Mouse (Mus musculus): ENCODE data around the gene Bicdl1. TPM values are rescaled to one million over a fixed set of nuclear protein-coding genes. Genes with fewer than 3 reads are reported as not detected.

Bicdl1 gene
- polyA plus RNA-seq, 1 experiment from 2014 or later = 8.0 TPM

GRCm38 (mm10) chr5:115722188-115722959 is 9.0 kb downstream of the Bicdl1 start:
- no peaks in the 10 kb centered on the region for H3K27me3 ChIP-seq (replicated peaks; ENCODE audit: control insufficient read depth, insufficient read depth, low read length)
- H3K4me1 ChIP-seq (replicated peaks; ENCODE audit: control insufficient read depth, insufficient read depth, low read length) = no peaks in the 10 kb centered on the region
- 81% methylated on average over 21 of the region's 21 CpGs for WGBS
- no peaks in the 10 kb centered on the region for H3K9me3 ChIP-seq (ENCODE audit: control insufficient read depth)
- no peak overlapping the region for H3K4me3 ChIP-seq (ENCODE audit: low read depth, low read length)
- ATAC-seq = no peak
- TF ChIP-seq CTCF (IDR thresholded peaks at IDR 0.05; ENCODE audit: low read depth) = no peak
- H3K4me2 ChIP-seq (replicated peaks; ENCODE audit: low read depth) = no peak overlapping the region
- H3K36me3 ChIP-seq (ENCODE audit: control insufficient read depth, insufficient read depth) = no peaks in the 10 kb centered on the region
- no peak overlapping the region for H3K9ac ChIP-seq (ENCODE audit: low read depth, low read length)
- no peak overlapping the region for H3K27ac ChIP-seq (ENCODE audit: low read depth, low read length)

- Histone ChIP-seq H3K4me1 (replicated peaks; ENCODE audit: control insufficient read depth, insufficient read depth, low read length) (no peaks in the 10 kb centered on the region), H3K9me3 (ENCODE audit: control insufficient read depth) (no peaks in the 10 kb centered on the region), H3K4me3 (ENCODE audit: low read depth, low read length) (no peak overlapping the region), H3K27me3 (replicated peaks; ENCODE audit: control insufficient read depth, insufficient read depth, low read length) (no peaks in the 10 kb centered on the region), H3K27ac (ENCODE audit: low read depth, low read length) (no peak overlapping the region), H3K9ac (ENCODE audit: low read depth, low read length) (no peak overlapping the region), H3K4me2 (replicated peaks; ENCODE audit: low read depth) (no peak overlapping the region), H3K36me3 (ENCODE audit: control insufficient read depth, insufficient read depth) (no peaks in the 10 kb centered on the region)
- TF ChIP-seq CTCF (IDR thresholded peaks at IDR 0.05; ENCODE audit: low read depth) = no peak
- WGBS = 61% methylated on average over 3 of the region's 3 CpGs
- ATAC-seq = no peak
Measured at GRCm38 (mm10) chr5:115720761-115721160, 10.7 kb downstream of the Bicdl1 start.

- no peak overlapping the region for H3K4me2 ChIP-seq (replicated peaks; ENCODE audit: low read depth)
- WGBS = 95% methylated on average over 3 of the region's 3 CpGs
- TF ChIP-seq CTCF (IDR thresholded peaks at IDR 0.05; ENCODE audit: low read depth) = no peak
Measured at GRCm38 (mm10) chr5:115717693-115718092, 13.7 kb downstream of the Bicdl1 start.

GRCm38 (mm10) chr5:115717106-115717505 is 14.3 kb downstream of the Bicdl1 start:
- Histone ChIP-seq H3K9ac (ENCODE audit: low read depth, low read length) (no peak overlapping the region), H3K4me2 (replicated peaks; ENCODE audit: low read depth) (no peak overlapping the region), H3K27ac (ENCODE audit: low read depth, low read length) (no peak overlapping the region), H3K27me3 (replicated peaks; ENCODE audit: control insufficient read depth, insufficient read depth, low read length) (no peaks in the 10 kb centered on the region), H3K4me3 (ENCODE audit: low read depth, low read length) (no peak overlapping the region), H3K36me3 (ENCODE audit: control insufficient read depth, insufficient read depth) (no peaks in the 10 kb centered on the region), H3K4me1 (replicated peaks; ENCODE audit: control insufficient read depth, insufficient read depth, low read length) (no peaks in the 10 kb centered on the region), H3K9me3 (ENCODE audit: control insufficient read depth) (no peaks in the 10 kb centered on the region)
- TF ChIP-seq CTCF (IDR thresholded peaks at IDR 0.05; ENCODE audit: low read depth) = no peak
- no peak for ATAC-seq
- 74% methylated on average over 3 of the region's 3 CpGs for WGBS

More at GRCm38 (mm10) chr5:115717693-115718092, 13.7 kb downstream of the Bicdl1 start:
- no peak for ATAC-seq
- H3K27me3 ChIP-seq (replicated peaks; ENCODE audit: control insufficient read depth, insufficient read depth, low read length) = no peaks in the 10 kb centered on the region
- no peaks in the 10 kb centered on the region for H3K4me1 ChIP-seq (replicated peaks; ENCODE audit: control insufficient read depth, insufficient read depth, low read length)
- no peaks in the 10 kb centered on the region for H3K36me3 ChIP-seq (ENCODE audit: control insufficient read depth, insufficient read depth)
- H3K4me3 ChIP-seq (ENCODE audit: low read depth, low read length) = no peak overlapping the region
- no peaks in the 10 kb centered on the region for H3K9me3 ChIP-seq (ENCODE audit: control insufficient read depth)
- no peak overlapping the region for H3K27ac ChIP-seq (ENCODE audit: low read depth, low read length)
- H3K9ac ChIP-seq (ENCODE audit: low read depth, low read length) = no peak overlapping the region

- TF ChIP-seq CTCF (IDR thresholded peaks at IDR 0.05; ENCODE audit: low read depth) = no peak
- Histone ChIP-seq H3K9ac (ENCODE audit: low read depth, low read length) (no peak overlapping the region), H3K36me3 (ENCODE audit: control insufficient read depth, insufficient read depth) (no peaks in the 10 kb centered on the region), H3K27me3 (replicated peaks; ENCODE audit: control insufficient read depth, insufficient read depth, low read length) (no peaks in the 10 kb centered on the region), H3K4me1 (replicated peaks; ENCODE audit: control insufficient read depth, insufficient read depth, low read length) (no peaks in the 10 kb centered on the region), H3K4me3 (ENCODE audit: low read depth, low read length) (no peak overlapping the region), H3K4me2 (replicated peaks; ENCODE audit: low read depth) (no peak overlapping the region), H3K9me3 (ENCODE audit: control insufficient read depth) (no peaks in the 10 kb centered on the region), H3K27ac (ENCODE audit: low read depth, low read length) (no peak overlapping the region)
- no peak for ATAC-seq
- 65% methylated on average over 6 of the region's 6 CpGs for WGBS
Measured at GRCm38 (mm10) chr5:115716426-115716825, 15.0 kb downstream of the Bicdl1 start.

- Histone ChIP-seq H3K36me3 (ENCODE audit: control insufficient read depth, insufficient read depth) (no peaks in the 10 kb centered on the region), H3K4me1 (replicated peaks; ENCODE audit: control insufficient read depth, insufficient read depth, low read length) (no peaks in the 10 kb centered on the region), H3K4me2 (replicated peaks; ENCODE audit: low read depth) (no peak overlapping the region), H3K9ac (ENCODE audit: low read depth, low read length) (no peak overlapping the region), H3K4me3 (ENCODE audit: low read depth, low read length) (no peak overlapping the region), H3K27ac (ENCODE audit: low read depth, low read length) (no peak overlapping the region), H3K9me3 (ENCODE audit: control insufficient read depth) (no peaks in the 10 kb centered on the region), H3K27me3 (replicated peaks; ENCODE audit: control insufficient read depth, insufficient read depth, low read length) (no peaks in the 10 kb centered on the region)
- TF ChIP-seq CTCF (IDR thresholded peaks at IDR 0.05; ENCODE audit: low read depth) = no peak
- WGBS = 86% methylated on average over 7 of the region's 7 CpGs
- no peak for ATAC-seq
Measured at GRCm38 (mm10) chr5:115714761-115715160, 16.7 kb downstream of the Bicdl1 start.
